Mouse (Mus musculus): ENCODE measurements around the gene Hdac1. TPM values are rescaled to one million over a fixed set of nuclear protein-coding genes. Genes with fewer than 3 reads are reported as not detected.
"Not testable (repeated sequence)": the region's sequence is repeated elsewhere in the genome, so short reads cannot be mapped to it uniquely, and the experiment has no call there.

Hdac1 gene
- polyA plus RNA-seq, 2 experiments from 2014 or later = 270 to 328 TPM

GRCm38 (mm10) chr4:129558321-129558955, 15.9 kb upstream of the Hdac1 start:
- ATAC-seq = peak; percentile 84

- ATAC-seq = no peak
Measured at GRCm38 (mm10) chr4:129557256-129557808, 14.8 kb upstream of the Hdac1 start.

GRCm38 (mm10) chr4:129556532-129557223, 14.2 kb upstream of the Hdac1 start:
- ATAC-seq = peak; percentile 36

- no peak for ATAC-seq
Measured at GRCm38 (mm10) chr4:129555862-129556531, 13.5 kb upstream of the Hdac1 start.

- no peak for ATAC-seq
Measured at GRCm38 (mm10) chr4:129555421-129555861, 12.9 kb upstream of the Hdac1 start.

- ATAC-seq = not testable (repeated sequence)
Measured at GRCm38 (mm10) chr4:129554512-129554911, 12.0 kb upstream of the Hdac1 start.

GRCm38 (mm10) chr4:129550295-129550694, 7.8 kb upstream of the Hdac1 start:
- ATAC-seq = no peak

GRCm38 (mm10) chr4:129549306-129549705, 6.8 kb upstream of the Hdac1 start:
- ATAC-seq = peak; percentile 40

GRCm38 (mm10) chr4:129547631-129548030, 5.1 kb upstream of the Hdac1 start:
- peak; percentile 40 for ATAC-seq

GRCm38 (mm10) chr4:129544106-129544505, 1.6 kb upstream of the Hdac1 start:
- no peak for ATAC-seq

- ATAC-seq = peak; percentile 9
Measured at GRCm38 (mm10) chr4:129541868-129542591, 483 bp downstream of the Hdac1 start.

GRCm38 (mm10) chr4:129540012-129540411, 2.5 kb downstream of the Hdac1 start:
- ATAC-seq = no peak

- ATAC-seq = not testable (repeated sequence)
Measured at GRCm38 (mm10) chr4:129528901-129529300, 13.6 kb downstream of the Hdac1 start.

GRCm38 (mm10) chr4:129525889-129526288, 16.6 kb downstream of the Hdac1 start:
- ATAC-seq = no peak

- ATAC-seq = peak; percentile 87
Measured at GRCm38 (mm10) chr4:129525338-129525737, 17.2 kb downstream of the Hdac1 start.

- no peak for ATAC-seq
Measured at GRCm38 (mm10) chr4:129518519-129518918, 24.0 kb downstream of the Hdac1 start.

- no peak for ATAC-seq
Measured at GRCm38 (mm10) chr4:129516925-129517324, 25.6 kb downstream of the Hdac1 start.

- ATAC-seq = peak; percentile 78
Measured at GRCm38 (mm10) chr4:129514300-129514898, 28.1 kb downstream of the Hdac1 start.

GRCm38 (mm10) chr4:129513891-129514290, 28.6 kb downstream of the Hdac1 start:
- no peak for ATAC-seq

- ATAC-seq = peak; percentile 79
Measured at GRCm38 (mm10) chr4:129513086-129513767, 29.3 kb downstream of the Hdac1 start, which contains the start of gene Marcksl1. Gene Marcksl1, plus strand, starts transcription at chr4:129513581.

- no peak for ATAC-seq
Measured at GRCm38 (mm10) chr4:129511413-129512096, 31.0 kb downstream of the Hdac1 start.

Data from CD4-positive, CD25-positive, alpha-beta regulatory T cell, adult 4 months (primary cell).